ENCODE assay signal across 9 mouse cellular contexts in genomic region chr16:51117836-51118235, GRCm38 (mm10).
DNase-seq lines count a peak whose midpoint lies in the region; ATAC-seq and TF ChIP-seq lines count a peak whose summit lies in the region.
"Had no signal": no experiment of that assay in that cellular context is flagged by ENCODE, and none has a peak within 500 bp of the region (broad histone marks: within the 10 kb centered on the region; RNA-seq: fewer than 3 reads in every experiment).

No protein-coding gene starts in this region.

- WGBS in kidney, embryonic 14.5 days = 9% methylated on average over 5 of the region's 5 CpGs
- WGBS in hindbrain, embryonic 12.5 days = 22% methylated on average over 5 of the region's 5 CpGs
- WGBS in midbrain, postnatal 0 days = 14% methylated on average over 5 of the region's 5 CpGs

- H3K4me2 ChIP-seq in kidney, embryonic 14.5 days (replicated peaks; ENCODE audit: low read depth, low read length) = no peak overlapping the region; the same call in 1 of the 2 replicates
- H3K4me2 ChIP-seq in hindbrain, embryonic 12.5 days (replicated peaks) = peak overlapping the region; percentile 17; the same call in 1 of the 2 replicates
- peak overlapping the region; percentile 28 for H3K4me2 ChIP-seq in midbrain, postnatal 0 days (ENCODE audit: low read depth, low read length, poor library complexity, severe bottlenecking)
- H3K4me2 ChIP-seq: stomach, embryonic 15.5 days had no signal

- H3K4me3 ChIP-seq in kidney, embryonic 14.5 days (ENCODE audit: low read length) = no peak overlapping the region
- H3K4me3 ChIP-seq in hindbrain, embryonic 12.5 days = no peak overlapping the region
- H3K4me3 ChIP-seq in midbrain, postnatal 0 days (ENCODE audit: low read depth, low read length) = peak overlapping the region; percentile 5; the same call in 1 of the 2 replicates
- H3K4me3 ChIP-seq: stomach, embryonic 15.5 days had no signal

- no peaks in the 10 kb centered on the region for H3K27me3 ChIP-seq in kidney, embryonic 14.5 days (ENCODE audit: control insufficient read depth, insufficient read depth, low read length)
- no peaks in the 10 kb centered on the region for H3K27me3 ChIP-seq in hindbrain, embryonic 12.5 days
- H3K27me3 ChIP-seq in midbrain, postnatal 0 days (ENCODE audit: insufficient read depth, low read length) = no peaks in the 10 kb centered on the region
- H3K27me3 ChIP-seq: stomach, embryonic 15.5 days had no signal

- H3K4me1 ChIP-seq in kidney, embryonic 14.5 days (ENCODE audit: control insufficient read depth, insufficient read depth, low read length) = no peaks in the 10 kb centered on the region
- H3K4me1 ChIP-seq in hindbrain, embryonic 12.5 days = no peaks in the 10 kb centered on the region
- H3K4me1 ChIP-seq in midbrain, postnatal 0 days (ENCODE audit: insufficient read depth, low read length) = no peaks in the 10 kb centered on the region
- H3K4me1 ChIP-seq: stomach, embryonic 15.5 days had no signal

- H3K27ac ChIP-seq in kidney, embryonic 14.5 days (ENCODE audit: low read depth, low read length) = peak overlapping the region; percentile 26; the same call in 1 of the 2 replicates
- peak overlapping the region; percentile 52; the same call in 1 of the 2 replicates for H3K27ac ChIP-seq in hindbrain, embryonic 12.5 days
- H3K27ac ChIP-seq in midbrain, postnatal 0 days (ENCODE audit: low read depth, low read length) = no peak overlapping the region
- H3K27ac ChIP-seq: stomach, embryonic 15.5 days had no signal

- TF ChIP-seq CTCF in midbrain, postnatal 0 days (IDR thresholded peaks at IDR 0.05) = no peak

- no peaks in the 10 kb centered on the region for H3K36me3 ChIP-seq in kidney, embryonic 14.5 days (ENCODE audit: control insufficient read depth, insufficient read depth, low read length)
- no peaks in the 10 kb centered on the region for H3K36me3 ChIP-seq in hindbrain, embryonic 12.5 days
- no peaks in the 10 kb centered on the region for H3K36me3 ChIP-seq in midbrain, postnatal 0 days (ENCODE audit: insufficient read depth, low read length)
- H3K36me3 ChIP-seq: stomach, embryonic 15.5 days had no signal

- peak; percentile 81; the same call in 1 of the 2 replicates for ATAC-seq in kidney, embryonic 14.5 days (ENCODE audit: low FRiP score, low TSS enrichment)
- ATAC-seq in hindbrain, embryonic 12.5 days (ENCODE audit: low FRiP score) = no peak
- peak; percentile 62; the same call in 1 of the 2 replicates for ATAC-seq in midbrain, postnatal 0 days (ENCODE audit: low FRiP score)

- no peak overlapping the region for H3K9ac ChIP-seq in kidney, embryonic 14.5 days (ENCODE audit: low read depth, low read length)
- no peak overlapping the region for H3K9ac ChIP-seq in hindbrain, embryonic 12.5 days
- H3K9ac ChIP-seq in midbrain, postnatal 0 days (replicated peaks; ENCODE audit: low read length, poor library complexity, severe bottlenecking) = 0 out of 2 replicates have a peak overlapping the region, but pooled peaks have one; percentile 29
- H3K9ac ChIP-seq: stomach, embryonic 15.5 days had no signal

- no peaks in the 10 kb centered on the region for H3K9me3 ChIP-seq in kidney, embryonic 14.5 days (ENCODE audit: control insufficient read depth, low read length)
- no peaks in the 10 kb centered on the region for H3K9me3 ChIP-seq in hindbrain, embryonic 12.5 days (replicated peaks)
- H3K9me3 ChIP-seq in midbrain, postnatal 0 days (ENCODE audit: low read length) = no peaks in the 10 kb centered on the region
- H3K9me3 ChIP-seq: stomach, embryonic 15.5 days had no signal

- no peak for DNase-seq in kidney, postnatal 14 days
- DNase-seq in embryo, embryonic 9.5 days (ENCODE audit: extremely low spot score) = peak; percentile 22
- peak; percentile 6 for DNase-seq in midbrain, postnatal 0 days (ENCODE audit: low spot score)
- DNase-seq in gastrocnemius, adult 18-20 months (ENCODE audit: low spot score) = no peak
- no peak for DNase-seq in cerebellum, adult 8-10 months
- no peak for DNase-seq in thymus, postnatal 36 days

Comparison
In these comparisons a context has a peak if more than half of its experiments do, and no peak if none do; other contexts are left out.
1. DNase-seq: peak in embryo, embryonic 9.5 days (single experiment) and midbrain, postnatal 0 days (single experiment); none in kidney, postnatal 14 days (single experiment), gastrocnemius, adult 18-20 months (single experiment), cerebellum, adult 8-10 months (single experiment) and thymus, postnatal 36 days (0 of 2).